Mouse (Mus musculus) CH12.LX (cell line): Measurements from ENCODE around the gene Nrk. TPM values are rescaled to one million over a fixed set of nuclear protein-coding genes. Genes with fewer than 3 reads are reported as not detected.

Experiments used
- DNase-seq: peaks from one replicate; pipeline ENCODE4 v3.0.0-alpha.2; 2013; ENCODE audit errors: extremely low read depth
- H3K27ac ChIP-seq: 2 replicates; pipeline ENCODE4 v1.5.1; 2012; ENCODE audit warnings: low read depth, mild to moderate bottlenecking, control low read depth, moderate library complexity; ENCODE audit not compliant: insufficient read depth
- H3K27me3 ChIP-seq: replicated peaks from 2 replicates; pipeline ENCODE3; 2012; ENCODE audit warnings: inconsistent platforms
- H3K36me3 ChIP-seq, 2 experiments: replicated peaks in 1 of 2; 2 replicates each; pipeline versions ENCODE3 to v1.6.1; 2012; ENCODE audit warnings: inconsistent platforms in 1 of 2, low read length in 1 of 2, mild to moderate bottlenecking in 1 of 2, mixed read lengths in 1 of 2, moderate library complexity in 1 of 2; ENCODE audit not compliant: control insufficient read depth in 1 of 2, insufficient read depth in 1 of 2
- H3K4me1 ChIP-seq, 2 experiments: 2 replicates each; pipeline ENCODE4 v1.6.1; 2012; ENCODE audit warnings: inconsistent platforms in 1 of 2, moderate library complexity in 1 of 2; ENCODE audit not compliant: insufficient read depth in 2 of 2, control insufficient read depth in 1 of 2
- H3K4me2 ChIP-seq: 2 replicates; pipeline ENCODE4 v1.6.1; 2012; ENCODE audit warnings: low read depth, mild to moderate bottlenecking, control low read depth; ENCODE audit not compliant: poor library complexity, insufficient read depth, severe bottlenecking
- H3K4me3 ChIP-seq, 3 experiments: fragments of 150-350 bp in 1 of 3; sonication (generic) in 1 of 3; replicated peaks in 1 of 3; 2 replicates each; pipeline versions ENCODE3 to v1.5.1; 2011 to 2012; ENCODE audit warnings: low read depth in 2 of 3, low read length in 2 of 3, mild to moderate bottlenecking in 2 of 3, moderate library complexity in 2 of 3, control low read depth in 1 of 3, improper control_type of control experiment in 1 of 3, inconsistent platforms in 1 of 3, mixed read lengths in 1 of 3; ENCODE audit not compliant: poor library complexity in 1 of 3
- H3K79me2 ChIP-seq: replicated peaks from 2 replicates; pipeline ENCODE4 v1.6.1; 2012; ENCODE audit warnings: mild to moderate bottlenecking, moderate library complexity; ENCODE audit not compliant: control insufficient read depth, poor library complexity, insufficient read depth, severe bottlenecking; ENCODE audit errors: extremely low read depth
- H3K9ac ChIP-seq: 2 replicates; pipeline ENCODE4 v1.6.1; 2012; ENCODE audit warnings: low read depth, mild to moderate bottlenecking, control low read depth, moderate library complexity; ENCODE audit not compliant: insufficient read depth
- H3K9me3 ChIP-seq: replicated peaks from 2 replicates; pipeline ENCODE3; 2012; ENCODE audit warnings: low read length, inconsistent platforms, mixed read lengths
- ETS1 ChIP-seq: conservative IDR thresholded peaks from 2 replicates; pipeline ENCODE4 v1.6.1; 2012; ENCODE audit warnings: low read depth, mild to moderate bottlenecking, inconsistent platforms, low read length, improper control_type of control experiment, moderate library complexity
- JUN ChIP-seq: IDR thresholded peaks from 2 replicates; pipeline ENCODE4 v1.6.1; 2011; ENCODE audit warnings: low read depth, mild to moderate bottlenecking, low read length, improper control_type of control experiment, moderate library complexity; ENCODE audit not compliant: insufficient read depth
- MAFK ChIP-seq: IDR thresholded peaks from 2 replicates; pipeline ENCODE4 v1.6.1; 2011; ENCODE audit warnings: low read length, improper control_type of control experiment; ENCODE audit not compliant: insufficient replicate concordance
- MEF2A ChIP-seq: IDR thresholded peaks from 2 replicates; pipeline ENCODE4 v1.6.1; 2014; ENCODE audit warnings: low read depth, mild to moderate bottlenecking, inconsistent platforms, low read length, improper control_type of control experiment, borderline replicate concordance
- SIN3A ChIP-seq: IDR thresholded peaks from 2 replicates; pipeline ENCODE4 v1.6.1; 2012; ENCODE audit warnings: low read length, improper control_type of control experiment, inconsistent platforms
- SMC3 ChIP-seq: IDR thresholded peaks from 2 replicates; pipeline ENCODE4 v1.6.1; 2011; ENCODE audit warnings: low read depth, low read length, improper control_type of control experiment
- ZMIZ1 ChIP-seq: IDR thresholded peaks from 2 replicates; pipeline ENCODE4 v1.6.1; 2012; ENCODE audit warnings: low read depth, mild to moderate bottlenecking, inconsistent platforms, low read length, improper control_type of control experiment
- dilution Hi-C: fragments of 300-500 bp; cut with MboI; formaldehyde crosslinking; loops from 2 replicates; pipeline ENCODE4 v1.14.3; 2020; ENCODE audit warnings: low sequenced_read_pairs; ENCODE audit not compliant: extremely low pct_unique_long_range_greater_than_20kb, extremely low pct_ligation_motif_present
- in situ Hi-C: fragments of 300-500 bp; cut with MboI; formaldehyde crosslinking; loops from 3 replicates; pipeline ENCODE4 v1.14.3; 2019; ENCODE audit warnings: low sequenced_read_pairs, low pct_ligation_motif_present, low pct_unique_long_range_greater_than_20kb, mixed read lengths
- polyA plus RNA-seq: library from polyadenylated mRNA; unstranded; fragments of >175 nt; gene quantifications from 2 replicates; pipeline ENCODE4 v1.2.1, GENCODE M21; 2012; ENCODE audit warnings: low read depth; ENCODE audit not compliant: insufficient read length
- total RNA-seq, 2 experiments: library from RNA; depleted of rRNA; stranded (reverse); fragments of 300-350 nt in 1 of 2; fragments of >200 nt in 1 of 2; gene quantifications; 2 replicates each; pipeline ENCODE4 v1.2.3; 2012 to 2014

Gene Nrk
- total and polyA plus RNA-seq, 3 experiments: not detected

DNA sequence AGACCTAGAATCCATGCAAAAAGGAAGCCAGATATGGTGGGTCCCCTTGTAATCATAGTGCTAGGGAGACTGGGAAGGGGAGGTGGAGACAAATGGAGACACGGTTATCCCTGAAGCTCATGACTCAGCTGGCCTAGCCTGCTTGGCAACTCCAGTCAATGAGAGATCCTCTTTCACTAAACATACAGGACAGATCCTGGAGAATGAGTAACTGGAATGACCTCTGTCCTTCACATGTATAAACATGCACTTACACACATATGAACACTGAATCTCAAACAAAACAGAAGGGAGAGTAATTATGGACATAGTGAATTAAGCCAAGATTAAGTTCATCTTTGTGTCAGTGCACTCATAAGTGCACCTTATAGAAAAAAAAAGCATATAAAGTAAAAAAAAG is 138.9 kb downstream of the Nrk start:
- Histone ChIP-seq H3K9ac (no peak overlapping the region), H3K4me1 (no peaks in the 10 kb centered on the region), H3K4me2 (no peak overlapping the region), H3K36me3 (no peaks in the 10 kb centered on the region), H3K4me3 (no peak overlapping the region), H3K79me2 (no peaks in the 10 kb centered on the region), H3K9me3 (no peaks in the 10 kb centered on the region), H3K27me3 (no peaks in the 10 kb centered on the region), H3K27ac (no peak overlapping the region)
- in situ Hi-C loops (no loop called here), dilution Hi-C loops (no loop called here)
- TF ChIP-seq SIN3A (no peak), MEF2A (no peak), SMC3 (no peak), ZMIZ1 (no peak), MAFK (no peak), ETS1 (no peak), JUN (no peak)
- DNase-seq: no peak

Other genes starting within 250 kb of the Nrk start
- not detected in 2 replicates for gene Serpina7, start 170.8 kb downstream of the Nrk start, total RNA-seq (2012; rRNA removed)
- gene Serpina7, start 170.8 kb downstream of the Nrk start, total RNA-seq (2014; rRNA removed): not detected in 2 replicates
- not detected in 2 replicates for gene Serpina7, start 170.8 kb downstream of the Nrk start, polyA plus RNA-seq
- gene 4930513O06Rik, start 171.8 kb downstream of the Nrk start, total RNA-seq (2012; rRNA removed): not detected in 2 replicates
- not detected in 2 replicates for gene 4930513O06Rik, start 171.8 kb downstream of the Nrk start, total RNA-seq (2014; rRNA removed)
- not detected in 2 replicates for gene 4930513O06Rik, start 171.8 kb downstream of the Nrk start, polyA plus RNA-seq